In the genomic region with DNA sequence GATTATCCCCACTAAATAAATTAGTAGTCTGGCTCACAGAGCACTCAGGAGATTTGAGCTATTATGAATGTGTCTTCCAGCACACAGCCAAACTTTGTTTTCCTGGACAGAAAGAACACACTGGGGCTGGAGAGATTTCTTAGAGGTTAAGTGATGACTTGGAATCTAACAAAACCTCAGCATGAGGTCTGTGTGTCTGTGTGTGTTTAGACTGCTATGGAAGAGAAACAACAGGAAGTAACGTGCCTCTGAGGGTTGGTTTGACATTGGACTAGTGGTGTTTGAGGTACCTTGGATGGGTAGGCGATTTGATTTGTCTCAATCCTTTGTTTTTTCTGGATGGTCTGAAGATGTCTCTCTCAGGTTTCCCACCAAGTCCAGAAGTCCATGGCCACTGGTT, we compare ENCODE assay signal across 27 mouse cellular contexts.
"Had no signal": no experiment of that assay in that cellular context is flagged by ENCODE, and none has a peak within 500 bp of the region (broad histone marks: within the 10 kb centered on the region; RNA-seq: fewer than 3 reads in every experiment).

No protein-coding gene starts in this region.

- DNase-seq: gastrocnemius, adult 2 months; gastrocnemius, postnatal 10 days; gastrocnemius, postnatal 25 days; heart, adult 18-20 months; heart, postnatal 10 days; heart, postnatal 4 days; kidney, adult 11 months; kidney, adult 2 months; kidney, adult 9 months; kidney, postnatal 14 days; kidney, postnatal 36 days; layer of hippocampus, adult 9-11 months; layer of hippocampus, postnatal 36 days; left cerebral cortex, postnatal 4 days had no signal

- ATAC-seq: hindbrain, embryonic 16.5 days; inflammation-experienced regulatory T-cells, adult 6 months; intestine, embryonic 15.5 days; liver, embryonic 12.5 days had no signal

- H3K4me2 ChIP-seq: heart, embryonic 12.5 days; hindbrain, embryonic 12.5 days; hindbrain, embryonic 14.5 days; intestine, embryonic 15.5 days; kidney, embryonic 15.5 days; limb, embryonic 13.5 days; limb, embryonic 15.5 days; liver, embryonic 12.5 days had no signal

- H3K9ac ChIP-seq: heart, embryonic 12.5 days; hindbrain, embryonic 12.5 days; hindbrain, embryonic 14.5 days; intestine, embryonic 15.5 days; kidney, embryonic 15.5 days; limb, embryonic 13.5 days; limb, embryonic 15.5 days; liver, embryonic 12.5 days had no signal

- H3K27ac ChIP-seq: gastrocnemius, adult 2 months; heart, embryonic 10.5 days; hindbrain, embryonic 10.5 days; hindbrain, embryonic 12.5 days; hindbrain, embryonic 14.5 days; intestine, embryonic 15.5 days; kidney, embryonic 15.5 days; kidney, postnatal 0 days; limb, embryonic 13.5 days; limb, embryonic 15.5 days; liver, embryonic 12.5 days had no signal

- H3K36me3 ChIP-seq: heart, embryonic 10.5 days; heart, embryonic 12.5 days; hindbrain, embryonic 10.5 days; hindbrain, embryonic 12.5 days; intestine, embryonic 15.5 days; kidney, embryonic 15.5 days; limb, embryonic 13.5 days; limb, embryonic 15.5 days; liver, embryonic 12.5 days had no signal

- H3K4me1 ChIP-seq: heart, embryonic 12.5 days; hindbrain, embryonic 10.5 days; hindbrain, embryonic 12.5 days; intestine, embryonic 15.5 days; kidney, embryonic 15.5 days; limb, embryonic 13.5 days; limb, embryonic 15.5 days; liver, embryonic 12.5 days had no signal

- H3K4me3 ChIP-seq: gastrocnemius, adult 2 months; heart, embryonic 10.5 days; heart, embryonic 12.5 days; hindbrain, embryonic 10.5 days; hindbrain, embryonic 12.5 days; intestine, embryonic 15.5 days; kidney, embryonic 15.5 days; limb, embryonic 13.5 days; limb, embryonic 15.5 days; liver, embryonic 12.5 days had no signal

- H3K27me3 ChIP-seq: heart, embryonic 12.5 days; hindbrain, embryonic 12.5 days; intestine, embryonic 15.5 days; kidney, embryonic 15.5 days; limb, embryonic 13.5 days; limb, embryonic 15.5 days; liver, embryonic 12.5 days had no signal

- H3K9me3 ChIP-seq: heart, embryonic 10.5 days; heart, embryonic 12.5 days; hindbrain, embryonic 10.5 days; hindbrain, embryonic 12.5 days; intestine, embryonic 15.5 days; kidney, embryonic 15.5 days; limb, embryonic 13.5 days; limb, embryonic 15.5 days; liver, embryonic 12.5 days had no signal
